Mouse (Mus musculus): ENCODE data around the gene Sema4d.

DNA sequence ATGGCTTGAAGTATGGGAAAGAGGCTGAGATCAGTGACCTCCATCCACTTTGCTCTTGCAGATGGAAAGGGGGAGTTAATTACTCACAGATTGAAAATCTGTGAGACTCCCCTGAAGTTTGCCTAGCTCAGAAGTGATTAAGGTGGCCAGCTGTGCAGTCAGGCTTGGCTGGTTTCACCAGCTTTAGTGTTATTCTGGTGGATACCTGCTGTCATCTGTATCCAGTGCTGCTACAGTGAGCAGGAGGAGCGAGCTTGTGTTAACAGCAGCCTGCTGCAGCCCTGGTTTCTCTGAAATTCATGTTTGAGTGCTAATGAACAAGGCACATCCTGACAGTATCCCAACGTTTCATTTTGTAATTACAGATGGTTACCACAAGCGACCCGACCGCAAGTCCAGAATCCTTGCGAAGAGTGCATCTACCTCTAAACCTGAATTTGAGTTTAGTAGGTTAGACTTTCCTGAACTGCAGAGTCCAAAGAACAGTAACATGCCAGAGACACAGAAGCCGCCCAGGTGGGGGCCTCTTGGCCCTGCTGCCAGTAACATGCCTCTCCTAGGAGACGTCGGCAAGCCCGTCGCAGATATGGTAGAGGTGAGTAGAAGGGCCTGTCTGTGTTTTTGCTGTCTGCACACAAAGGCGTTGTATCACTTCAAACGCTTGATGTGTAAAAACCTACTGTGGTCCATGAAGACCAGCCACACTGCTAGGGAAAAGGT, 136.9 kb downstream of the Sema4d start:
- TF ChIP-seq HCFC1 (IDR thresholded peaks at IDR 0.05; ENCODE audit: borderline replicate concordance, insufficient read depth, low read length) (no peak), CHD2 (IDR thresholded peaks at IDR 0.05; ENCODE audit: low read depth, low read length) (no peak), ZC3H11A (IDR thresholded peaks at IDR 0.05; ENCODE audit: borderline replicate concordance, low read depth, low read length) (no peak), MAFK (IDR thresholded peaks at IDR 0.05; ENCODE audit: insufficient read depth, low read depth, low read length) (no peak), ZNF384 (IDR thresholded peaks at IDR 0.05; ENCODE audit: low read depth, low read length) (no peak)
